Mouse (Mus musculus) cortical plate, adult 2 months (tissue): Measurements from ENCODE around the gene Fam222b. TPM values are rescaled to one million over a fixed set of nuclear protein-coding genes. Genes with fewer than 3 reads are reported as not detected.
"Not testable (repeated sequence)": the region's sequence is repeated elsewhere in the genome, so short reads cannot be mapped to it uniquely, and the experiment has no call there.

Experiments used
- H3K27ac ChIP-seq: fragments of 200-500 bp; 2 replicates; pipeline ENCODE4 v1.5.1; 2012; ENCODE audit warnings: low read length, control low read depth, inconsistent platforms; ENCODE audit not compliant: insufficient read depth
- H3K4me1 ChIP-seq: fragments of 200-500 bp; 2 replicates; pipeline ENCODE4 v1.6.1; 2011; ENCODE audit warnings: low read length; ENCODE audit not compliant: control insufficient read depth, insufficient read depth
- H3K4me3 ChIP-seq: fragments of 200-500 bp; 2 replicates; pipeline ENCODE4 v1.5.1; 2011; ENCODE audit warnings: mild to moderate bottlenecking, low read length, control low read depth; ENCODE audit not compliant: insufficient read depth
- CTCF ChIP-seq: fragments of 200-500 bp; IDR thresholded peaks from 2 replicates; pipeline ENCODE4 v1.5.1; 2011; ENCODE audit warnings: mild to moderate bottlenecking, control low read depth, low read length; ENCODE audit not compliant: insufficient read depth; ENCODE audit errors: extremely low read depth
- POLR2A ChIP-seq: fragments of 200-500 bp; IDR thresholded peaks from 2 replicates; pipeline ENCODE4 v1.6.1; 2011; ENCODE audit warnings: mild to moderate bottlenecking, low read length, control low read depth; ENCODE audit not compliant: insufficient read depth; ENCODE audit errors: extremely low read depth
- polyA plus RNA-seq: library from polyadenylated mRNA; depleted of rRNA; stranded (reverse); fragments of >200 nt; gene quantifications from 2 replicates; pipeline ENCODE4 v1.2.3, GENCODE M21; 2012

Gene Fam222b
- polyA plus RNA-seq, 1 experiment: 19.5 TPM

DNA sequence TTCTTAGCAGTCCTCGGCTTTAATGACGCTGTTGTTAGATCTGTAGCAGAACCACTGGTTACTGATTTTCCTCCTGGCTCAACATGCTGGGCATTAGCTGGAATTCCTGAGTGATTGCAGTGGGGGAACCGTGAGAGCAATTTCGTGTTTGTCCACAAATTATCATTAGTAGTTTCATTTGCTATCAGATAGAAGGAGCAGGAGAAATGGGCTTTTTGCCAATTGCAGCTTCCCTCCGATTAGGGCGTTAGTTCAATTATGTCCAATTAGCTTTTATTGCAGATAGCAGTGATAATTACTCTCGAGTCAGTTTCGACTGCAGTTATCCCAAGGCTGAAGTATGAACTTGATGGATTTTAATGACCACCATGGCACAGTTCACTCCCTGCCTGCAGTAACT, 35.0 kb downstream of the Fam222b start:
- H3K4me3 ChIP-seq: no peak overlapping the region
- no peak overlapping the region for H3K27ac ChIP-seq
- TF ChIP-seq CTCF (no peak), POLR2A (no peak)
- peaks cover 4% of the 10 kb centered on the region; the same call in 1 of the 2 replicates for H3K4me1 ChIP-seq

DNA sequence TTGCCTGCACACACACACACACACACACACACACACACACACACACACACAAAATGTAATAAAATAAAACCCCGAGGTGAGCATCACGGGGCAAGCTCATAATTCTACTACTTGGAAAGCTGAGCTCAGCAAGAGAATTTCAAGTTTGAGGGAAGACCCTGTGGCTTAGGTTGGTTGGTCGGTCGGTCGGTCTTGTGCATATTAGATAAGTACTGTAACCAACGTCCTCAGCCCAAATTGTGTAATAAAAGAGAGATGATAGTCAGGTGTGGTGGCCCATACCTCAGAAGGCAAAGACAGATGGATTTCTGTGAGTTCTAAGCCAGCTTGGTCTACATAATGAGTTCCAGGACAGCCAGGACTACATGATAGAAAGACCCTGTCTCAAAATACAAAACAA, 39.5 kb downstream of the Fam222b start:
- H3K27ac ChIP-seq: no peak overlapping the region
- no peak overlapping the region for H3K4me3 ChIP-seq
- no peaks in the 10 kb centered on the region; the same call in 1 of the 2 replicates for H3K4me1 ChIP-seq
- no peak for TF ChIP-seq CTCF
- TF ChIP-seq POLR2A: no peak

DNA sequence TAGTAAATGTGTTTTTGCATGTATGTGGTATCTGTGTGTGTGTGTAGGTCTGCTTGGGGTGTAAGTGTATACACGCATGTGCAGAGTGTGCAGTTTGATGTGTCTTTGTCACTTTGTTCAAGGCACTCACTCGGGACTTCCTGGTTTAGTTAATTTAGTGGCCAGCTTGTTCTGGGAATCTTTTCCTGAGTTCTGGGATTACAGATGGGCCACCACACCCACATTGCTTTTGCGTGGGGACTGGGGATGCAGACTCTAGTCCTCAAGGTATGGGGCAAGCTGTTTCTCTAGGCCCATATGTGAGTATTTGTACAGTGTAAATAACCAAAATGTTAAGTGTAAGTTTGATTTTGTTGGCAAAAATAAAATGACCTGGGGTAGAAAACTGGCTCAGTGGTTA, 39.9 kb downstream of the Fam222b start:
- H3K27ac ChIP-seq: no peak overlapping the region

DNA sequence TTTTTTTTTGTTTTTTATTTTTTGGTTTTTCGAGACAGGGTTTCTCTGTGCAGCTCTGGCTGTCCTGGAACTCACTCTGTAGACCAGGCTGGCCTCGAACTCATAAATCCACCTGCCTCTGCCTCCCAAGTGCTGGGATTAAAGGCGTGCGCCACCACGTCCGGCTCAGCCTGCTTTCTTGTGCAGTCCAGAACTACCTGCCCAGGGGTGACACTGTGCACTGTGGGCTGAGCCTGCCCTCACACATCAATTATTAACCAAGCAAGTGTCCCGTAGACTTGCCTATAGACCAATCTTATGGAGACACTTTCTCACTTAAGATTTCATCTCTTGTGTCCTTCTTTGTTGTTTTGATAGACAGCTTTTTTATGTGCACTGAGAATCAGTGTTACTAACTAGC, 40.9 kb downstream of the Fam222b start:
- not testable (repeated sequence) for H3K4me3 ChIP-seq, H3K4me1 ChIP-seq, H3K27ac ChIP-seq

More for the DNA sequence above, 39.9 kb downstream of the Fam222b start:
- TF ChIP-seq POLR2A: no peak
- TF ChIP-seq CTCF: no peak
- H3K4me3 ChIP-seq: no peak overlapping the region
- H3K4me1 ChIP-seq: no peaks in the 10 kb centered on the region; the same call in 1 of the 2 replicates

DNA sequence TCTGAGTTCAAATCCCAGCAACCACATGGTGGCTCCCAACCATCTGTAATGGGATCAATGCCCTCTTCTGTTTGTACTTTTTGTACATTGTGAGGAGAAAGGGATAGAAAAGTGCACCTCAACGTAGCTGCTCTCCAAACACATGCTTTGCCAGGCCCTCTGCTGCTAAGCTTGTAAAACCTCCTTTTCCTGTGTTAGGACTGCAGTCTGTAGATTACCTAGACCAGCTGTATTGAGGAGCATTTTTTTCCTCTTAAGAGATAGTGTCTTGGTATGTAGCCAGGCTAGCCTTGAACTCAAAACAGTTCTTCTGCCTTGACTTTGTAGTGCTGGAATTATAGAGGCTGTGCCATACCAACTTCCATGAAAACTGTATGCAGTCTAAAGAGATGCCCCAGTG, 41.7 kb downstream of the Fam222b start:
- no peak for TF ChIP-seq POLR2A
- no peak for TF ChIP-seq CTCF
- Histone ChIP-seq H3K27ac (no peak overlapping the region), H3K4me3 (no peak overlapping the region), H3K4me1 (no peaks in the 10 kb centered on the region; the same call in 1 of the 2 replicates)

DNA sequence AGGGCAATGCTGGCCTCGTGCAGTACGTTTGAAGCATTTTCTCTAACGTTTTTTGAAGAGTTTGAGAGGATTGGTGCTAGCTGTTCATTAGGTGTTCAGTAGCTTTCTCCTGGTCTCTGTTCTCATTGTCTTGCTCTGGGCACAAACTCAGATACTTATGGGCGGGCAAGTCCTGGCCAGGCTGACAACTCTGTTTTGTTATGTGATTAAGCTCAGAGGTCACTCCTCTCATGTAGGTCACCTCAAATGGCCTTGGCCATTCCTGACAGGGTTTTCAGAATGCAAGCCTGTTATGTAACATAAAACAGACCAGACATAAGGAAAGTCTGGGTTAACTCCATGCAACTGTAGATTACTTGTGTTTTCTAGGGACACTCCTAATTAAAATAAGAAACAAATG, 43.1 kb downstream of the Fam222b start:
- no peak for TF ChIP-seq POLR2A
- no peak for TF ChIP-seq CTCF
- Histone ChIP-seq H3K4me1 (no peaks in the 10 kb centered on the region; the same call in 1 of the 2 replicates), H3K27ac (no peak overlapping the region), H3K4me3 (no peak overlapping the region)

DNA sequence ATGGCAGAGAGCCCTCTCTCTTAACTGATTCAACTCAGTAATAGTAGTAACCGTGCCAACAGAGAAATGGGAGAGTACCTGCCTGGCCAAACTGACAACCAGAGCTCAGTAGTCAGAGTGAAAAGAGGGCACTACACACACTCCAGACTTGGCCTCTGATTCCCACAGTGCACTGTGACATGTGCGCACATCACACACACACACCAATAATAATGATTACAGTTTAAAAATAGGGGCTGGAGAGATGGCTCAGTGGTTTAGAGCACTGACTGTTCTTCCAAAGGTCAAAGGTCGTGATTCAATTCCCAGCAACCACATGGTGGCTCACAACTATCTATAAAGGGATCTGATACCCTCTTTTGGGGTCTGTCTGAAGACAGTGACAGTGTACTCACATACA, 43.6 kb downstream of the Fam222b start:
- TF ChIP-seq POLR2A (no peak), CTCF (no peak)
- Histone ChIP-seq H3K4me1 (no peaks in the 10 kb centered on the region; the same call in 1 of the 2 replicates), H3K4me3 (no peak overlapping the region), H3K27ac (no peak overlapping the region)

DNA sequence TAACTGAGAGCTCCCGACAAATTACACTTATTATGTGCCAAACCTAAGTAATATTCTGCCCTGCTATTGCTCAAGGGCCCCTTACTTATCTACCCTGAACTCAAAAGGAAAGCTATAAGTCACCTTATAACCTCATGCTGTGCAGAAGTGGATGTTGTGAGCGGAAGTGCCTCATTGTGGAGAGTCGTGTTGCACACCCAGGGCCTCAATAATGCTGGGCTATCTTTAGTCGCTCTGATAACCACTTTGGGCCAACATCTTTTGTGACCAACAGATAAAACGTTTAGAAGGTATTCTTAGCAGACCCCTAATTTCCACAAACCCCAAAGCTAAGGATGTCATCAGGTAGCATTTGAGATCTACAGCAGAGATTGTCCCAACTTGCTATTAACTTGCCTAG, 46.2 kb downstream of the Fam222b start:
- Histone ChIP-seq H3K27ac (no peak overlapping the region), H3K4me3 (no peak overlapping the region), H3K4me1 (no peaks in the 10 kb centered on the region; the same call in 1 of the 2 replicates)
- no peak for TF ChIP-seq POLR2A

DNA sequence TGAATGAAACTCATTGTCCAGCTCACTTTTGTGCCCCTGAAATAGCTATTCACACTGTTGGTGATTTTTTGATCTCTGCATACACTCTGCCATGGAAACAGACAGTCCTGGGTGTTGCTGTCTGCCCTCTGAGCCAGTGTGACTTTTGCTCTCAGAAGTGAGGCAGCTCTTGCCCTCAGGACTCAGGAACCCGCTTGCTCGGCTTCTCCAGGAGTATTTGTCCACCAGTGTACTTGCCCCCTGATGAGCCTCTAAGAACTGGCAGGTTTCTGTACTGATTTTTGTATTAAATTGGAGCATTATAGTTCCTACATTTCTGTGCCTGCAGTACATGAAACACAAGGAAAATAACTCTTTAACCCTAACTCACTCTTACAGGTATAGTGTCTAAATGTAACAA, 49.1 kb downstream of the Fam222b start:
- Histone ChIP-seq H3K4me3 (no peak overlapping the region), H3K4me1 (no peaks in the 10 kb centered on the region), H3K27ac (no peak overlapping the region)
- TF ChIP-seq CTCF (no peak), POLR2A (no peak)

DNA sequence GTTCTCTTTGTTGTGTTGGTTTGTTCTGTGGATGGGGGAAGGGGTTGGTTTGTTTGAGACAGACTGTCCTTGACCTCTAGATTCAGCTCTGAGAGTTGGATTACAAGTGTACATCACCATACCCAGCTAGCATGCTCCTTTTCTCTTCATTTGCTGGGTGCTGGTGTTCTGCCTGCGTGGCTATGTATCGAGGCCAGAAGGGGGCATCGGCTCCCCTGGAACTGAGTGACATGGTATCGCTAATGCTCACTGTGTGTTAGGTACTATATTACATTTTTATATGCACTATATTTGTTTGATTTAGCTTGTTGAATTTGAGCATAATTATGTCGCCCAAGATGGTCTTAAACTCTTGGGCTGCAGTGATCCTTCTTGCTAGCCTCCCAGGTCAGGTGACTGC, 51.7 kb downstream of the Fam222b start:
- Histone ChIP-seq H3K4me3 (no peak overlapping the region), H3K27ac (no peak overlapping the region), H3K4me1 (no peaks in the 10 kb centered on the region)
- TF ChIP-seq CTCF (0 out of 2 replicates have a peak, but pooled peaks have one; percentile 15), POLR2A (no peak)
